Mouse (Mus musculus) lung, postnatal 0 days (tissue): ENCODE measurements at regions not wholly inside any gene's neighbourhood (a gene's known extent, or its start where the extent isn't known, plus 50 kb on each side); places are given as distances from the start of the nearest gene placed in this dataset.
A peak's percentile ranks its signal among the peaks of the same experiment; 100 is the strongest.

Experiments
- ATAC-seq: fragments of 200-750 bp; cut with Nextera tagmentation; 2 replicates; pipeline ENCODE4 v1.8.0; 2017; ENCODE audit warnings: moderate library complexity
- DNase-seq: peaks from one replicate; pipeline ENCODE4 v3.0.0-alpha.2; 2016; ENCODE audit warnings: low spot score
- H3K27ac ChIP-seq: fragments of 300-500 bp; sonication (generic); 2 replicates; pipeline ENCODE4 v1.5.1; 2014; ENCODE audit warnings: antibody characterized with exemption, mild to moderate bottlenecking, low read length, mixed read lengths
- H3K27me3 ChIP-seq: fragments of 300-500 bp; sonication (generic); replicated peaks from 2 replicates; pipeline ENCODE4 v1.6.1; 2014; ENCODE audit warnings: low read length, mixed read lengths; ENCODE audit not compliant: insufficient read depth
- H3K36me3 ChIP-seq: fragments of 300-500 bp; sonication (generic); 2 replicates; pipeline ENCODE4 v1.6.1; 2014; ENCODE audit warnings: low read length, mixed read lengths; ENCODE audit not compliant: insufficient read depth
- H3K4me1 ChIP-seq: fragments of 300-500 bp; sonication (generic); 2 replicates; pipeline ENCODE4 v1.6.1; 2014; ENCODE audit warnings: antibody characterized with exemption, low read depth, low read length, mixed read lengths; ENCODE audit not compliant: insufficient read depth
- H3K4me2 ChIP-seq: fragments of 300-500 bp; sonication (generic); replicated peaks from 2 replicates; pipeline ENCODE4 v1.6.1; 2014; ENCODE audit warnings: low read depth, mild to moderate bottlenecking, low read length, moderate library complexity, mixed read lengths
- H3K4me3 ChIP-seq: fragments of 300-500 bp; sonication (generic); 2 replicates; pipeline ENCODE4 v1.5.1; 2014; ENCODE audit warnings: low read depth, low read length
- H3K9ac ChIP-seq: fragments of 300-500 bp; sonication (generic); replicated peaks from 2 replicates; pipeline ENCODE4 v1.6.1; 2014; ENCODE audit warnings: low read depth, mild to moderate bottlenecking
- H3K9me3 ChIP-seq: fragments of 300-500 bp; sonication (generic); 2 replicates; pipeline ENCODE4 v1.6.1; 2016; ENCODE audit warnings: low read length, mixed read lengths
- CTCF ChIP-seq: IDR thresholded peaks from 2 replicates; pipeline ENCODE4 v1.5.1; 2016; ENCODE audit warnings: antibody characterized with exemption, mild to moderate bottlenecking
- EP300 ChIP-seq: IDR thresholded peaks from 2 replicates; pipeline ENCODE4 v1.6.1; 2016; ENCODE audit warnings: antibody characterized with exemption, mild to moderate bottlenecking, control low read depth
- WGBS: fragments of 180-500 bp; shearing (Covaris S2); extraction: QIAGEN DNeasy Blood & Tissue Kit; methylation state at CpG from one replicate; pipeline ENCODE4 v1.1.7; 2014; 5-methylcytosine and 5-hydroxymethylcytosine counted together

GRCm38 (mm10) chr1:57205198-57205987 lies 172.0 kb upstream of the 1700066M21Rik start:
- Histone ChIP-seq H3K27me3 (no peaks in the 10 kb centered on the region), H3K27ac (no peak overlapping the region), H3K4me3 (no peak overlapping the region), H3K9ac (no peak overlapping the region), H3K4me2 (0 out of 2 replicates have a peak overlapping the region, but pooled peaks have one; percentile 8), H3K4me1 (no peaks in the 10 kb centered on the region), H3K36me3 (no peaks in the 10 kb centered on the region), H3K9me3 (no peaks in the 10 kb centered on the region)
- DNase-seq, result peak; percentile 81
- 9% methylated on average over 9 of the region's 9 CpGs for WGBS
- ATAC-seq, result peak; percentile 43
- TF ChIP-seq EP300 (no peak), CTCF (peak; percentile 78)

GRCm38 (mm10) chr1:57206496-57206895 lies 170.9 kb upstream of the 1700066M21Rik start:
- H3K9me3 ChIP-seq, result no peaks in the 10 kb centered on the region
- H3K27ac ChIP-seq, result no peak overlapping the region
- H3K4me1 ChIP-seq, result no peaks in the 10 kb centered on the region
- TF ChIP-seq CTCF, result no peak
- no peak for TF ChIP-seq EP300
- no peaks in the 10 kb centered on the region for H3K27me3 ChIP-seq
- DNase-seq, result no peak
- no peak overlapping the region for H3K9ac ChIP-seq
- no peak for ATAC-seq
- WGBS, result 42% methylated on average over 3 of the region's 3 CpGs
- no peaks in the 10 kb centered on the region for H3K36me3 ChIP-seq
- no peak overlapping the region for H3K4me2 ChIP-seq
- no peak overlapping the region for H3K4me3 ChIP-seq

GRCm38 (mm10) chr1:57206944-57207343 lies 170.5 kb upstream of the 1700066M21Rik start:
- H3K36me3 ChIP-seq, result no peaks in the 10 kb centered on the region
- H3K9me3 ChIP-seq, result no peaks in the 10 kb centered on the region
- no peaks in the 10 kb centered on the region for H3K4me1 ChIP-seq
- DNase-seq (no peak), ATAC-seq (no peak)
- no peaks in the 10 kb centered on the region for H3K27me3 ChIP-seq
- no peak overlapping the region for H3K4me3 ChIP-seq
- TF ChIP-seq CTCF, result no peak
- no peak for TF ChIP-seq EP300
- no peak overlapping the region for H3K9ac ChIP-seq
- H3K27ac ChIP-seq, result no peak overlapping the region
- WGBS, result 12% methylated on average over 1 of the region's 1 CpGs
- H3K4me2 ChIP-seq, result no peak overlapping the region

DNA sequence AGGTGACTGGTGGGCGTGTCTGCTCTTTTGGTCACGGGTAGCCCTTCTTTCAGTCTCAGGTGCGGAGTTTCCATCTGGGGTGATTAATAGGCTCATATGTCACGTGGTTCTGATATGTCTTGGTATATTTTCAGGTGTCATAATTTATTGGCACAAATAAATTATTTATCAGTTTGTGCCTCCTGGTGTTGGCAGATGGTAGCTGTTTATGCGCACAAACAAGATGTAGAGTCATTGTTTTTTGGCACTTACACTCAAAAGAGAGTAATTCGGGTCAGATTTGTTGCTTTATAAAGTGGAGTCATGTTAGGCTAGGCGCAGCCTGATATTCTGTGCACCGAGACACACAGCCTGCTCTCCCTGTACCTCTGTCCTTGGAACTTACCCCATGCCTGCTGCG lies 169.0 kb upstream of the 1700066M21Rik start:
- Histone ChIP-seq H3K36me3 (no peaks in the 10 kb centered on the region), H3K4me1 (no peaks in the 10 kb centered on the region), H3K27ac (no peak overlapping the region), H3K9me3 (no peaks in the 10 kb centered on the region), H3K4me3 (no peak overlapping the region), H3K4me2 (no peak overlapping the region), H3K27me3 (no peaks in the 10 kb centered on the region), H3K9ac (no peak overlapping the region)
- no peak for ATAC-seq
- DNase-seq, result no peak
- 70% methylated on average over 9 of the region's 9 CpGs for WGBS
- TF ChIP-seq EP300, result no peak
- TF ChIP-seq CTCF, result no peak

DNA sequence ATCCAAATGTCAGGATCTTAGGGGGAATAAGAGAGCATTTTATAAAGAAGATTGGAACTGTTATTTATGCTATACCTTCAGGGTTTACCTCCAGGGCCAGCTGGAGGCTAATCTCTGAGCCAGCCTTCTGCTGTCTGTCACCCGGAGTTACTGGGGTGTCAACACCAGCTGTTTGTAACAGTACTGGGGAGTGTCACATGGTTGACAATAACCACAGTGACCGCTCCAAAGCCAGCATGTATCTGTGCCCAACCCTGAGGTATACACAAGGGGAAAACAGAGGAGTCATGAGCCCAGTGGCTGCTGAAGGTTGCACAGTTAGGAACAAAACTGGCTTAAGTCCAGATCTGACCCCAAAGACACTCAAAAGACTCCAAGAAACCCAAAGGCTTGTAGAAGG lies 168.1 kb upstream of the 1700066M21Rik start:
- no peaks in the 10 kb centered on the region for H3K9me3 ChIP-seq

GRCm38 (mm10) chr1:57211046-57211445 lies 166.4 kb upstream of the 1700066M21Rik start:
- no peak overlapping the region for H3K27ac ChIP-seq
- DNase-seq (no peak), ATAC-seq (no peak)
- no peak for TF ChIP-seq EP300
- no peak overlapping the region for H3K4me2 ChIP-seq
- no peaks in the 10 kb centered on the region for H3K27me3 ChIP-seq
- no peaks in the 10 kb centered on the region for H3K9me3 ChIP-seq
- 53% methylated on average over 2 of the region's 2 CpGs for WGBS
- no peaks in the 10 kb centered on the region for H3K4me1 ChIP-seq
- H3K4me3 ChIP-seq, result no peak overlapping the region
- no peak overlapping the region for H3K9ac ChIP-seq
- H3K36me3 ChIP-seq, result no peaks in the 10 kb centered on the region

More for the DNA sequence above, 168.1 kb upstream of the 1700066M21Rik start:
- DNase-seq (no peak), ATAC-seq (no peak)
- H3K4me1 ChIP-seq, result no peaks in the 10 kb centered on the region
- no peaks in the 10 kb centered on the region for H3K27me3 ChIP-seq
- no peak overlapping the region for H3K27ac ChIP-seq
- 65% methylated on average over 2 of the region's 2 CpGs for WGBS
- no peak overlapping the region for H3K4me2 ChIP-seq
- no peak overlapping the region for H3K4me3 ChIP-seq
- no peak for TF ChIP-seq CTCF
- TF ChIP-seq EP300, result no peak
- H3K36me3 ChIP-seq, result no peaks in the 10 kb centered on the region
- no peak overlapping the region for H3K9ac ChIP-seq
